Mouse (Mus musculus) left cerebral cortex, postnatal 25 days (tissue): ENCODE data around the gene Axin1. TPM values are rescaled to one million over a fixed set of nuclear protein-coding genes. Genes with fewer than 3 reads are reported as not detected.

Experiments
- DNase-seq, 2 experiments: peaks; one replicate each; pipeline ENCODE4 v3.0.0; 2022; ENCODE audit warnings: low spot score in 2 of 2, mixed read lengths in 1 of 2
- intact Hi-C: fragments of 180-260 bp; cut with DNase I; formaldehyde crosslinking; loops from one replicate; pipeline ENCODE4 v1.15.1; 2025
- total RNA-seq, 2 experiments: library from RNA; stranded (reverse); gene quantifications; 2 replicates each; pipeline ENCODE4 v1.2.3; 2021

The Axin1 gene
- total RNA-seq, 2 experiments from 2014 or later, result 21.1 to 21.6 TPM

- intact Hi-C loops, result no loop called here
- no peak for DNase-seq
These were observed 91.3 kb downstream of the Axin1 start for GRCm38 (mm10) chr17:26229776-26230175.

- DNase-seq, result no peak
- intact Hi-C loops, result no loop called here
These were observed 92.7 kb downstream of the Axin1 start for GRCm38 (mm10) chr17:26231156-26231555.

GRCm38 (mm10) chr17:26232863-26233262, 94.4 kb downstream of the Axin1 start:
- intact Hi-C loops, result no loop called here
- DNase-seq, result no peak

GRCm38 (mm10) chr17:26234386-26234785, 95.9 kb downstream of the Axin1 start:
- intact Hi-C loops, result no loop called here
- no peak for DNase-seq

- intact Hi-C loops, result no loop called here
- no peak for DNase-seq
These were observed 96.8 kb downstream of the Axin1 start for GRCm38 (mm10) chr17:26235077-26235815.

GRCm38 (mm10) chr17:26237667-26238066, 99.2 kb downstream of the Axin1 start:
- intact Hi-C loops, result no loop called here
- no peak for DNase-seq

- intact Hi-C loops, result no loop called here
- DNase-seq, result no peak
These were observed 101.1 kb downstream of the Axin1 start for GRCm38 (mm10) chr17:26239551-26239950.

- DNase-seq, result no peak
- intact Hi-C loops, result loop anchor here (5.0 kb wide), 2 partner anchors 38 to 103 kb away; partner anchors contain the start of genes Axin1 and Rgs11
These were observed 101.8 kb downstream of the Axin1 start for GRCm38 (mm10) chr17:26240120-26240790.

- peak in 1 of 2 experiments; percentile 23 for DNase-seq
- intact Hi-C loops, result loop anchor here (5.0 kb wide), 2 partner anchors 39 to 104 kb away; partner anchors contain the start of genes Axin1 and Rgs11
These were observed 102.5 kb downstream of the Axin1 start for GRCm38 (mm10) chr17:26240990-26241389.

GRCm38 (mm10) chr17:26243471-26244100, 105.1 kb downstream of the Axin1 start:
- intact Hi-C loops, result loop anchor here (1.0 to 5.0 kb wide), 3 partner anchors 9 to 106 kb away; partner anchors contain the start of genes Axin1, Luc7l and Rgs11
- peak in 1 of 2 experiments; percentile 60 for DNase-seq

- peak; percentile 93 to 96 for DNase-seq
- intact Hi-C loops, result loop anchor here (1.0 to 5.0 kb wide), 3 partner anchors 8 to 107 kb away; partner anchors contain the start of genes Axin1, Luc7l and Rgs11
These were observed 105.8 kb downstream of the Axin1 start, which contains the start of gene Fam234a for GRCm38 (mm10) chr17:26244101-26244841. Gene Fam234a, minus strand, starts transcription at chr17:26244242.

Other genes starting within 250 kb of the Axin1 start
- gene Rab40c, start 219.0 kb upstream of the Axin1 start, total RNA-seq, result 10 to 100 TPM; 46.7 to 50.9 TPM
- 100 to 1,000 TPM; 116 to 118 TPM for gene Pigq, start 193.8 kb upstream of the Axin1 start, total RNA-seq
- not detected for gene Nhlrc4, start 193.7 kb upstream of the Axin1 start, total RNA-seq
- gene A930017K11Rik, start 186.1 kb upstream of the Axin1 start, total RNA-seq, result under 1 TPM in 1 of 2 experiments, not detected in 1; 0.23 TPM
- 10 to 100 TPM; 47.0 to 51.6 TPM for gene Capn15, start 152.9 kb upstream of the Axin1 start, total RNA-seq
- 100 to 1,000 TPM in 1 of 2 experiments, 10 to 100 TPM in 1; 95.8 to 103 TPM for gene Rab11fip3, start 69.1 kb upstream of the Axin1 start, total RNA-seq
- 10 to 100 TPM; 26.4 to 27.9 TPM for gene Decr2, start 48.4 kb upstream of the Axin1 start, total RNA-seq
- 1 to 10 TPM; 3.3 to 3.7 TPM for gene Nme4, start 43.1 kb upstream of the Axin1 start, total RNA-seq
- gene Tmem8, start 25.4 kb upstream of the Axin1 start, total RNA-seq, result 10 to 100 TPM; 11.6 to 13.0 TPM
- 10 to 100 TPM; 62.6 to 68.7 TPM for gene Mrpl28, start 15.2 kb upstream of the Axin1 start, total RNA-seq
- gene Pdia2, start 60.4 kb downstream of the Axin1 start, total RNA-seq, result under 1 TPM; 0.32 to 0.73 TPM
- 10 to 100 TPM; 36.6 to 43.5 TPM for gene Rgs11, start 64.3 kb downstream of the Axin1 start, total RNA-seq
- 100 to 1,000 TPM; 103 to 107 TPM for gene Arhgdig, start 69.1 kb downstream of the Axin1 start, total RNA-seq
- gene Fam234a, start 105.6 kb downstream of the Axin1 start, total RNA-seq, result 10 to 100 TPM; 13.9 to 14.2 TPM
- gene Luc7l, start 114.2 kb downstream of the Axin1 start, total RNA-seq, result 10 to 100 TPM; 78.1 to 84.7 TPM